Mouse (Mus musculus) A20 (cell line): ENCODE results near the gene R3hdml.
A peak's percentile ranks its signal among the peaks of the same experiment; 100 is the strongest.

ENCODE experiments used
- DNase-seq: peaks from one replicate; pipeline ENCODE4 v3.0.0-alpha.2; 2011; ENCODE audit warnings: low read depth, low spot score

Gene R3hdml

GRCm38 (mm10) chr2:163471710-163472465 lies 20.2 kb upstream of the R3hdml start:
- DNase-seq, result no peak

- DNase-seq, result peak; percentile 99
These were observed 19.7 kb upstream of the R3hdml start, which contains the start of gene Fitm2 for GRCm38 (mm10) chr2:163472466-163472851. Gene Fitm2, minus strand, starts transcription at chr2:163472629.

GRCm38 (mm10) chr2:163480191-163480825 lies 11.8 kb upstream of the R3hdml start:
- no peak for DNase-seq

- no peak for DNase-seq
These were observed 10.5 kb upstream of the R3hdml start for GRCm38 (mm10) chr2:163481539-163482029.

- DNase-seq, result no peak
These were observed 4.8 kb upstream of the R3hdml start for GRCm38 (mm10) chr2:163487360-163487759.

GRCm38 (mm10) chr2:163489725-163490291 lies 2.3 kb upstream of the R3hdml start:
- no peak for DNase-seq

GRCm38 (mm10) chr2:163490656-163491055 lies 1.5 kb upstream of the R3hdml start:
- no peak for DNase-seq

- DNase-seq, result no peak
These were observed 767 bp upstream of the R3hdml start for GRCm38 (mm10) chr2:163491351-163491750.

GRCm38 (mm10) chr2:163493031-163493430 lies 913 bp downstream of the R3hdml start:
- no peak for DNase-seq

GRCm38 (mm10) chr2:163493976-163494375 lies 1.9 kb downstream of the R3hdml start:
- no peak for DNase-seq

- no peak for DNase-seq
These were observed 2.3 kb downstream of the R3hdml start for GRCm38 (mm10) chr2:163494456-163494855.

- DNase-seq, result no peak
These were observed 10.1 kb downstream of the R3hdml start for GRCm38 (mm10) chr2:163502219-163502618.

GRCm38 (mm10) chr2:163503191-163503590 lies 11.1 kb downstream of the R3hdml start:
- no peak for DNase-seq

GRCm38 (mm10) chr2:163506300-163507004 lies 14.3 kb downstream of the R3hdml start, which contains the start of gene Hnf4a:
Gene Hnf4a, plus strand, starts transcription at chr2:163506808.
- DNase-seq, result no peak

GRCm38 (mm10) chr2:163525761-163526243 lies 33.7 kb downstream of the R3hdml start:
- DNase-seq, result peak; percentile 25

GRCm38 (mm10) chr2:163527497-163527896 lies 35.4 kb downstream of the R3hdml start:
- DNase-seq, result no peak

- DNase-seq, result no peak
These were observed 38.3 kb downstream of the R3hdml start for GRCm38 (mm10) chr2:163530418-163530817.

GRCm38 (mm10) chr2:163531917-163532316 lies 39.8 kb downstream of the R3hdml start:
- peak; percentile 71 for DNase-seq

GRCm38 (mm10) chr2:163533226-163533625 lies 41.1 kb downstream of the R3hdml start:
- DNase-seq, result no peak

GRCm38 (mm10) chr2:163534958-163535524 lies 42.9 kb downstream of the R3hdml start:
- DNase-seq, result peak; percentile 75

- no peak for DNase-seq
These were observed 45.3 kb downstream of the R3hdml start for GRCm38 (mm10) chr2:163537443-163537842.
